Mouse (Mus musculus): ENCODE measurements around the gene Olfr986.
A peak's percentile ranks its signal among the peaks of the same experiment; 100 is the strongest.
"Not testable (repeated sequence)": the region's sequence is repeated elsewhere in the genome, so short reads cannot be mapped to it uniquely, and the experiment has no call there.

The Olfr986 gene

DNA sequence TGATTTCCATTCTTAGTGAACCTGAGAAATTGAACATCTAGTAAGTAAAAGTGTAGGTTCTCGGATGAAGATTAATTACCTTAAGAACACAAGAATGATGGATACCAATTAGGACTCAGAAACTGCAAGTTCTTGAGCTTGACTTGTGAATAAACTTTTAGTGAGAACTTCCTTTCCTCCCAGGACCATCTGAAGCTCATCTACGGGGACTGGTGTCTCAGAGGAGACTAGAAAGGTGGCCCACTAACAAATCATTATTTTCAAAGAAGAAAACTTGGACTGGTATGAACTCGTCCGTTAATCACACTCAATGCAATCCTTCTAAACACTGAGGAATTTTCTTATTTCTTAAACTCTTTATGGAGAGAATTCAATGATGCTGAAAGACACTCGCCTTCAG lies at the start of gene Olfr986:
Gene Olfr986, plus strand, starts transcription at position 301 of the 400 bp plus-strand sequence.
- no peak for DNase-seq

DNA sequence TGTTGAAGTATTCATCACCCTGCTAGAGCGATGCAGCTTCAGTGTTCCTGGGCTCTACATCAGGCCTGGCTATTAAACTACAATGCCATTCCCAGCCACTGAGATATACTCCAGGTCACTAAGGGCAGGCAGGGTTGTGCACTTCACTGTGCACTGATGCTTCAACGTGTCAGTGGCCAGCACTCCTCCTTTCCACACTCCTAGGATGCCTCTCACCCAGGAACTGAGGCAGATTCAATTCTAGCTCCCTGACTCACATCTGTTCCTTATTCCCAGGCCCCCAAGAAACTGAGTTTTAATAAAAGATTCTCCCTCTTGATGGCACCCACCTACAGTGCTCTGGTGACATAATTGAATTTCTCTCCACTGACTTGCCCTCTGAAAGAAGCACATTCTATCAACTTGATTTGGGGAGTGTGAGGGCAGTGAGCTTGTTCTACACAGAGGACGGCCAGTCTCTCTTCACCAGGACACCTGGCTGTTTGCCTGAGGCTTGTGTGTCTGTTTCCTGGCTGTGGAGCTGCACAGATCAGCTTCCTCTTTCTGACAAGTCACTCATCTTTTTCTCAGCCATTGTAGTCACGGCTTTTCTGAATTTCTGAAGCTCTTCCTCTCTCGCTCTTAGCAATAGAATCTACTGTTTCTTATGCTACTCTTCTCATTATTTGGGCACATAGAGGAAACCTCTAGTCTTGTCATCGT lies 43.6 kb upstream of the Olfr986 start:
- DNase-seq = no peak

DNA sequence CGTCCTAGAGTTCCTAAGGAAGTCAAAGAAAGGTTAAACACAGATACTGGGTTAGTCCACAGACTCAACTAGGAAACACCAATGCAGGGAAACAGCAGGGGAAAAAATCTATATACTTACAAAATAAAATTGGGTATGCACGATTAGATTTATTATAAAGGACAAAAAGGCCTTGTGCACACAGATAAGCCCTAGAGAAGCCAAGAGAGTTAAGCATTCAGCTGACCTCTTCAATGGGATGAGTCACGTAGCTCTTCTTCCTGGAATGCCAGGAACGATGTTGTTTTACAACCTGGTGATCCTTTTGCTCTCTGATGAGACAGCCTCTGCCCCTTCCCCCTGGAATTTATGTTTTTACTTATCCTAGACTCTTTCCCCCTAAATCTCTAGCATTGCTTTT lies 41.2 kb upstream of the Olfr986 start:
- no peak for DNase-seq

DNA sequence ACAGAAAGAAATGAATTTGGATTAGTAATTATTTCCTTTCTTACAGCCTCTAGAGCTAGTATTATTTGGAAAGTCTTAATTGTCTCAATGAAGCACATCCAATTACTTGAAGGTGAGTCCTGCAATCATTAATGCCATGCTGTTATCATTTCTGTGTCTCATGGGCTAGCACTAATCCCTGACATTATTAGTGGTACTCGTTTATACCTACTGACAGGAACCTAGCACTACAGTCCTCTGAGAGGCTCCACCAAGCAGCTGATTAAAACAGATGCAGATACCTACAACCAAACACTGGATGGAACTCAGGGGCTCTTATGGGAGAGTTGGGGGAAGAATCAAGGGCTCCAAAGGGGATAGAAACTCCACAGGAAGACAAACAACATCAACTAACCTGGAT lies 39.2 kb upstream of the Olfr986 start:
- no peak for DNase-seq

DNA sequence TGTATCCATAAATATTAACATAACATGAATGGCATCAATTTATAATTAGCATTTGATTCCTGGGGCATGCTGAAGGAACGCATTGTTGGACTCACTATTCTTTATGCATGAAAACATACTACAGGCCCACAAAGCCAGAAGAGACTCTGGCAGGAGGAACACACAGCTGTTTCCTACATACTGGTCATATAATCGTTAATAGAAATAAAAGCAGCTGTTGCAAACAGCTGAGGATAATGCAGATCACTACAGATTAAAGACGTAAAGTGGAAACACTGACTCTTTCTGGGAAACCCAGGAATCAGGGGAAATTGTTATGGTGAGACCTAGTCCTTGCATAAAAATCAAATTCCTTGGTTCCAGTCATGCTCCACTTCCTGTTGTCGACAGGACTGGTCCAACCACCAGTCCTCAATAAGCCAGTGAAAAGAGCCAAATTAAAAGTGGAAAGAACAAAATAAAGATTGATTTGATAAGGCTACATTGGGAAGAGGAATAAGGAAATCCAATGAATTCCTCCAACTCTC lies 25.5 kb upstream of the Olfr986 start:
- DNase-seq = no peak

DNA sequence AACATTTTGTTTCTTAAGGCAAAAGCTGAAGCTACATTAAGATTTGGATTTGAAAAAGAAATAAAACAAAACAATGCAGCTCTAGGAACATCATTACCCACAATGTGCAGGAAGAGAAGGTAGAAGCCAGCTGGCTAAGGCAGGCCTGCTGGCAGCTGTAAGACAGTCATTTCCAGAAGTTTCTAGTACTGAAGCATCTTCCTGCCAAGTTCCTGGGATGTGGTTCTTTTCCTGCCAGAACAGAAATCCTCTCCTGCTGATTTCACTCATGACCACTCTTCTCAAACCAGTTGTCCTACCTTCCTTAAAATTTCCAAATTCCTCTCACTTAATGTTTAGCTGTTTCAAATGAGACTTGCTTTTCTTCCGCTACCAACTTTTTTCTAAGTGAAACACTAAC lies 14.3 kb upstream of the Olfr986 start:
- DNase-seq = no peak

DNA sequence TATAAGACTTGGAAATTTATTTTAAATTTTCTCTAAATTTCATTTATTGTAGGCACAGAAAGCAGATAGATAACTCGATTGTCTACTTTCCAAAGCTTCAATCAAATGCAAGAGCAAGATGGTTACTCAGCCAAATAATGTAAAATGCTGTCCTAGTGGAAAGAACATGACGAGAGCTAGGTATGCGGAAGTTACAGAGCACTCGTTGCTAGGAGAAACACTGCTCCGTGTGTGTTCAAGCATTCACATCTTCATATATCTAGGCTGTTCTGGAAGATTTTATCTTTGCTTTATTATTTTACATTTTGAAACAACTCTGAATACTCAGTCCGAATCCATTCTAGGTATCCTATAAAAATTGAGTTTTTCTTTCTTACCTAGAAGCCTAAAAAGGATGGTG lies 3.7 kb upstream of the Olfr986 start:
- no peak for DNase-seq

DNA sequence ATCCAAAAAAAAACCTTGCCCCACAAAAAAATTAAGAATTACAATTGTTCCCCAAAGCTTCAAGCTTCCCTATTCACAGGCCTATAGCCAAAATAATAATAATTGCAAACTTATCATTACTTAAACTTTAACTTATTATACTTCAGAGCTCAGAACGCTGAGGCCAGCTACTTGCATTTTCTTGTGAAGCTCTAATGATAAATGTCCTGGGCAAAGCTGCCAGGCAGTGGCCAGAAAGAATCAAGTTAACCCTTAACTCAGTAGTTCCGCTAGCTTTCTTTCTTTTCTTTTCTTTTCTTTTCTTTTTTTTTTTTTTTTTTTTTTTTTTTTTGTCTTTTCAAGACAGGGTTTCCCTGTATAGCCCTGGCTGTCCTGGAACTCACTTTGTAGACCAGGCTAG lies 4.4 kb downstream of the Olfr986 start:
- DNase-seq = not testable (repeated sequence)

DNA sequence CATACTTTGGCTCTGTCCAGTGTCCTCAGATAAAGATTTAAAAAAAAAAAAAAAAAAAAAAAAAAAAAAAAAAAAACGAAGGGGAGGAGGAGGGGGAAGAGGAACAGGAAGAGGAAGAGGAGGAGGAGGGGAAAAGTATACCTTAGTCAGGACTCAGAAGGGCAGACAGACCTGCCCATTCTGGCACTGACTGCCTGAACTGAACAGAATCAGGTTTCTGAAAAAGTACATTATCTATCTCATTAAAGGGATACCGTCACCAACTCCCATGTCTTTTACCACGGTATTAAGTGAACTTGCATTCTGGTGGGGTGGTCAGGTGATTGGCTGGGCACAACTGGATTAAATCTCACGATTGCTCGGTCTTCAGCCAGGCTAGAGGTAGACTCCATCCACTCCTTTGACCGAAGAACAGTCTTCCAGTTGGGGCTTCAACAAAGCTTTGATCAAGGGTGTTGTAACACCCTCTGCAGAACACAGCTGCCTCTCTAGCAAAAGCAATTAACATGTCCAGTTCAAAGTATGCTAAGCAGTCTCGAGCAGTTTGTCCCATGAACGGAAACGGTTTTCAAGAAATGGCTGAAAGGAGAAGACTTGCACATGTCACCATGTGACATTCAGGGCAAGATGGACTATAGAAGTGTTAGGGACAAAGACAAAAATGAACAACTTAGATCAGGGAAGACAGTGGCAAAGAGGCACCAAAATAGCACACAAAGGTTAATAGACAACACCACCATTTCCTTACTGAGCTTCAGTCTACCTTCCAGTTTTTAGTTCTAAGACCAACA lies 10.6 kb downstream of the Olfr986 start:
- no peak for DNase-seq

DNA sequence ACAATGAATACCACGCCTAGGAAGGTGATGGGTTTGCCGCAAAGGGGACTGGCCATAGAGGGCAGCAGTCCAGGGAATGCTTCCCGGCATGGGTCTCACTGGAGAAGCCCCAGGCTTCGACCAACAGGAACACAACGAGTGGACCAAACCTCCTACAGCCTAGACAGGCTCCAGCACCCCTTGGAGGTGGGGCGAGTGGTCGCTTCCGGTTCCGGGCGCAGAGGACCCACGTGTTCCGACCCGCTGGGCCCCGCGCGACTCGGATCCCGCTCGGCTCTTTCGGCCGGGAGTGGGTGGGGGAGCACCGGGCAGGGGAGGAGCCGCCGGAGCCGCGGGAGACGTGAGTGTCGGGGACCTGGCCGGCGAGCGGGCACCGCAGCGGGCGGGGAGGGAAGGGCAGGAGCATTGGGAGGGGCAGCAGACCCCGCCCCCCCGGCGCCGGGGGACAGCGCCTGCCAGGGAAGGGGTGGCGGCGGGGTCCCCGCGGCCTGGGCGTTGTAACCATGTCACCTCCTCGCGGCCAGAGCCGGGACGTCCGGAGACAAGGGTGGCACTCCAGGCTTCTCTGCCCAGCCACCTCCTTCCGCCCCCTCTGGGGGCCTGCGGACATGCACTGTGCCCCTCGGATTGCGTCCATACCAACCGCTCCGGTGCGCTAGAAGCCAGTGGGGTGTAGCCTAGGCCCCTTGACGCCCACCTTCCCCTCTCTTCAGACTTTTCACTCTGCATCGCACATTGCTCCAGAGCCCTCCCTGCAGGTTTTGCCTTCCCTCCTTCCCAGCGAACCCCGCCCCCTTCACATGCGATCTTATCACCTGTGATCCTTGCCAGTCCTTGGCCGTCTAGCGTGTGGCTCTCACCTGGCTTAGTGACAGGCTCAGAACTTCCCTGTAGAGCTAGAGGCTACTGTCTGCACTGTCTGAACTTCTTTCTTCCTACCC lies 11.6 kb downstream of the Olfr986 start, which contains the start of gene Zfp202:
Gene Zfp202, plus strand, starts transcription at position 219 of the 941 bp plus-strand sequence.
- peak; percentile 89 for DNase-seq

DNA sequence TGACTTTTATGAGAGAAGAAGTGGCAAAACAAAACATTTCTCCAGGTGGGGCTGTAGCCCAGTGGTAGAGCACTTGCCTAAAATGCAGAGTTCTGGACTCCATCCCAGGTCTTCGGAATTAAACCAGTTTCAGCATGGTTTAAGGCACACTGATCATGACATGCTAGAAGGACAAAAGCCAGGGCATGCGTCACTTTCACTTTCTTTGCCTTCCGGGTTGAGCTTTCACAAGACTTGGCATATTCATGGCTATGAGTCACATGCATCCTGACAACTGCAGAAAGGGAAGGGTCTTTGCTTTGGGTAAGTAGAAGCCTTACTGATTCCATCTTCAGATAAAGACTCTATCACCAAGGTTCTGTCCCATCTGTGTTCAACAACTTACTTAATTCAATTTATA lies 15.3 kb downstream of the Olfr986 start:
- DNase-seq = no peak

DNA sequence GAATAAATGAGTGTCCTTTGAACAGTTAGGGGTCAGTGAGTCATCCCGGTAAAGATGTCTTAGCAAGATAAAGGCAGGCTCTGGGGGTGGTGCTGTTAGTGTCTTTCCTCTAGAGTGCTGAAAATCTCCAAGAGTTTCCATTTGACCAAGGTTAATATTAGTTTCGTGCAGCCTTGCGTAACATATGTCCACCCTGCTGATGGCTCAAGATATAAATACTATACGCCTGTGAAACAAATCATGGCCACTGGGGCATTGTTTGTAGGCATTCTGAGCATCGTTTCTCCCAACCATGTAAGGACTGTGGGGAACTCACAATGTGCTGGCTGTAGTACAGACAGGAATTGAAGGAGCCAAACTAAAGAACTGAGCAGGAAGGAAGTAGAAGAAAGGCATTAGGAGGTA lies 25.8 kb downstream of the Olfr986 start:
- no peak for DNase-seq

DNA sequence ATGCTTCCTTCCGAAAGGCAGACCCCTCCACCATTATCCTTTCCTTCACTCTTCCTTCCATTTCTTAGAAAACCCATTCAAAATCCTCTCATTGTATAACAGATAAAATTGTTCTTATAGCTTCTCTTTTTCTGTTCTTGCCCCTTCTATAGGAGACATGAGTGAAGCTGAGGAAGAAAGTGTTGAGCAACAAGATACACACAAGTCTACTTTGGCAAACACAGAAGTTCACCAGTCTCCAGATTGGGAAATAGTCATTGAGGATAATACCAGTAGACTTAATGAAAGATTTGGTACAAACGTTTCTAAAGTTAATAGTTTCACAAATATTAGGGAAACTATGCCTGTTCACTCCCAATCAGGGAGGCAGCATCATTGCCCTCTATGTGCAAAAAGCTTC lies 30.0 kb downstream of the Olfr986 start:
- no peak for DNase-seq

DNA sequence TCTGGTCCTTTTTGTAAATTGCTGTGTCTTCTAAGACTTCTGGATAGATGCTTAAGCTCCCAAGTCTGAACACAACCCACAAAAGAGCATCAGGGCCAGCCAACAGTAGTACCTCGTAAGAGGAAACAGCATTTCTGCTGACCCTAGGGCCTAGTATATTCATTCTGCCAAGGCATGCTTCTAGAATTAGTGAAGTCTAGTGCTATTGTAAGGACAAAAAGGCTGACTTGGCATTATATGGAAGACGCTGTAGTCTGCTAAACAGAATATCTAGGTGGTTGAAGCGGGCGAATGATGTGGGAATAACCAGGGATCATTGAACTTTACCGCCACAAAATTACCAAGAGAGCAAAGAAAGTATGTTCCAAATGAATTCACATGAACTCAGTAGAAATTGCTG lies 33.3 kb downstream of the Olfr986 start:
- DNase-seq = no peak

DNA sequence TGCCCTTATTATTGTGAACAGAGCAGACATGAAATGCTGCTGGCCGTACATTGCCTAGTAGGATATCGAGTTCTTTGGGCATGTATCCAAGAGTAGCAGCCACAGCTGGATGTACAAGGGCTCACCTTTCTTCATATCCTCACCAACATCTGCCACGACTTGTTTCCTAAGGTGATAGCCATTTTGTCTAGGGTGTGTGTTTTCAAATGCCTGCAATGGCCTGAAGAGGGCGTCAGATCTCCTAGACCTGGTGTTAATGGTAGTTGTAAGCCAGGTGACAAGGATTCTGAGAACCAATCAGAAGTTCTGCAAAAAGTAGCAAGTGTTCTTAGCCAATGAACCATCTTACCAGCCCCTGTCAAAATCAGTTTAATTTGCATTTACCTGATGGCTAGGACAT lies 35.9 kb downstream of the Olfr986 start:
- no peak for DNase-seq

DNA sequence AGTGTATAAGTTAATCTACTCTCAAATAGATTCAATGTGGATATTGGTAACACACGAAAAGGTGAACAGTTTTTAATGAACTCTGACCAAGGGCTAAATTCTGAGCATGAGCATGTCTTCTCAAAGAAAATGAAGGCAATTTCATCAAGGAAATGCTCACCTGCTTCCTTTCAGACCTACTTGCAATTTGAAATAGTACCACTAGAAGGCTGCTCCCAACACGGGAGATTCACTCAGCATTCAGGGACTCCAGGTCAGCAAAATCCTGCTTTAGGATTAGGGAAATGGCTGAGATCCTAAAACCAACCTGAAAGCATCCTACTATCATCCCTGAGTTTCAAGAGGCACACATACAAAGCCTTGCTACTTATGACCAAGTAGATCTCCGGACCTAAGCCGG lies 43.6 kb downstream of the Olfr986 start:
- DNase-seq = no peak

DNA sequence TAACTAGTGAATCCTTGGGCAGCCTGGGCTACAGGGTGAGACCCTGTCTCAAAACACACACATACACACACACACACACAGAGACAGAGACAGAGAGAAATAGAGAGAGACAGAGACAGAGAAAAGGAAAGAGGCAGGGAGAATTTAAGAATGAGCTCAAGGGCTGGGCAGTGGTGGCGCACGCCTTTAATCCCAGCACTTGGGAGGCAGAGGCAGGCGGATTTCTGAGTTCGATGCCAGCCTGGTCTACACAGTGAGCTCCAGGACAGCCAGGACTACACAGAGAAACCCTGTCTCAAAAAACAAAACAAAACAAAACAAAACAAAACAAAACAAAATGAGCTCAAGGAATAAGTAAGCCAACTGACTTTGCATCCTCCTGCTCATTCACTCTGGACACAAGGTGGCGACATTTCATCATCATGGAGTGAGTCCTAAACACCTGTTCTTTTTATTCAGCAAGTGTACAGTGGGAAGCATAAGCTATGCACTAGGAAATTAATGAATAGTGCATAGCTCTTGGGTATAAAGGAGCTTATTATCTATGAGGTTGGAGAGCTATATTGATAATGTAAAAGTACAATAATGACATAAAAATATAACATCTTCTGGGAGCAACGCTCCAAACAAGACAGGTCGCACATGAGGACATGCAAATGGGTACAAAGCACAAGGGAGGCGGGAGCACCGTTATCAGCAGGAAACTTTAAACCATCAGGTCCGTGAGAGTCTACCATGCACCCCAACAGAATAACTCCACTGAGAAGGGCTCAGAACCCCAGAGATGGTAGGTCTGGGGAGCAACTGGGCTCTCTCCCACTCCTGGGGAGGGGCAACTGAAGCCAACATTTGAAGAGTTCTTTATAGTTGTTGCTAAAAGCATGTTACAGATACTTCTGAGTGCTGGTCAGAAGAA lies 47.4 kb downstream of the Olfr986 start:
- DNase-seq = no peak

DNA sequence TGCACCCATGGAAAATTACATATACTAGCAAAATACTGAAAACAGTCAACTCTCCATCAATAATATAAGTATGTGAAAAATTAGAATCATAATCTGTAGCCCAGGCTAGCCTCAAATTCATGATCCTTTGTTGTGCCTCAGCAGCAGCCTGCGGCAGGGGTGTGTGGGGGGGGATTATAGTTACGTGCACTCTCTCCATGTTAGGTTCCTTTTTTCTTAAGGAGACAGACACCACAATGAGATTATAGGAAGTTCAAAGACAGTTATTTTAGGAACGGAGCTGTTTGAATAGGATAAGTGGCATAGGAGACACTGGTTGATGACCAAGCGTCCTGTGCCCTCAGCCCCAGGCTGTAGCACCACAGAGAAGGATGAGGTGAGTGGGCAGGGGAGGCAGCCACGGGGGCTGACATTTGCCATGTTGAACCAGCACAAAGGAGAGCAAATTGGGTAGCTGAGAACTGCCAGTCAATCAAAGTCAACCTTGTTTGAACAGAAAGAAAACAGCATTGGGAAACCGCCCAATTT lies 48.1 kb downstream of the Olfr986 start:
- DNase-seq = no peak

DNA sequence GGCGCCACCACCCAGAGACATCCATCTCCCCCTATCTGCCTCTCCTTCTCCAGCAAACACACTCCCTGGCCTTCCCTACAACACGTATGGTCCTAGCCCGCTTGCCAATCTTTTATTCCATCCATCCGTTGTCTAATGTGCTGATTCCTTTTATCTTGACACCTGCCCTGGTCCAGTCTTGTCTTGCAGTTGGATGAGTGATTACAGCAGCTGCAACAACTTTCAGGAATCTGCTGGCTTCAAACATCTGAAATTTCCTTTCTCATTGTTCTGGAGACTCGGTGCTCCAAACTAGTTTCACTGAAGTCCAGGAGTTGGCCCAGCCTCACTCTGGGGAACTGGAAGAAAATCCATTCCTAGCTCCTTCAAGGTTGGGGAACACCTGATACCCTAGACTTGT lies 48.8 kb downstream of the Olfr986 start:
- DNase-seq = no peak

DNA sequence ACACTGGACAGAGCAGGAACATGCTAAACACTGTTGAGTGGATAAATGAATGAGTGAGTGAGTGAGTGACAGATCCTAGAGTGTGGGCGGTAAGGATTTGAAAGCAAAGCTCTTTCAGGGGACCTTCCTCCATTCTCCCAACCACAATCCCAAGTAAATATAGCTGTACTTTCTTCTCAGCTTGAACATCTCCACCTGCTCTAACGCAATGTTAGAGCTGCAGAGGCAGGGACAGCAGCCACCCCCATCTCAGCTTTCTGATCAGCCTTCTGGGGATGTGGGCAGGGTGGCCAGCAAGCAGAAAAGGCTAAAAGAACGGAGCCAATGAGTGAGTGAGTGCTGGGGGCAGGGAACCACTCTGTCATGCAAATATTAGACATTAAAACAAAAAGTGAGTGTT lies 50.3 kb downstream of the Olfr986 start:
- DNase-seq = no peak

DNA sequence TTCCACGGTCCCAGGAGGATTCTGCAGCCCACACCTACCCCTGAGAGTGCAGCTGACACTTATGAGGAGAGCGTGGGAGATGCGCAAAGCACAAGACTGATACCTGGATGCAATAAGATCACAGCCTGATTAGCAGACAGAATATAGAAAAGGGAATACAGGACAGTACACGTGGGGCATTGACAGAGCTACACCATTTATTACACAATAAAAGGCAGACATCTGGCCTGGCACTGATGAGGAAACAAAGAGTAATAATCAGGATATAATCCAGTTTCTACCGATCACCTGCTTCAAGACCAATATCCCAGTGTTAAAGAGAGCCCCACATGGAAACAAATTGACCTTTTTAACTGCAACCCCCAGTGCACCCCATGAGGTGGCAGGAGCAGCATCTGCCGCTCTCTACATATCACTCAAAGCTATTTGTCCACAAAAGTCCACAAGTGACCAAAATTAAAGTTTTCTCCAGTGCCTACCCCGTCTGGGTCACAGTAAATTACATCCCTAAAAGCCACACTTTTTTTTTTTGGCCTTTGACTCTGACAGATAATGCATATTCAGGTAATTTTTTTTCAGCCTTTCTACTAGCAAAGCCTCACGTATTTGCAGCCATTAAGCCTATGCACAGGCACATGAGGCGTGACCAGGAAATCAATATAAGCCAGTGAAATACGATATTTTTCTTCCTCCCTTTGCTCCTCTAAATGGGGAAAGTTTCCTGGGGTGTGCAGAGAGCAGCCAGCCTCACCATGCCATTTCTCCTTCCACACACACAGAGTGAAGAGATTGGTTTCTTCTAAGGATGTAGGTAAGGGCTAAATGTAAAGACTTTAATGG lies 53.7 kb downstream of the Olfr986 start:
- no peak for DNase-seq
